Mouse (Mus musculus) testis, adult 2 months (tissue): ENCODE results near the gene Serinc3.

Experiments used
- CTCF ChIP-seq: fragments of 200-500 bp; IDR thresholded peaks from 2 replicates; pipeline ENCODE4 v1.5.1; 2012; ENCODE audit warnings: low read depth, mild to moderate bottlenecking, inconsistent platforms, low read length, moderate library complexity; ENCODE audit not compliant: control insufficient read depth, insufficient read depth, insufficient replicate concordance
- POLR2A ChIP-seq: fragments of 200-500 bp; IDR thresholded peaks from 2 replicates; pipeline ENCODE4 v1.6.1; 2012; ENCODE audit warnings: low read depth, mild to moderate bottlenecking, inconsistent platforms, low read length, moderate library complexity; ENCODE audit not compliant: control insufficient read depth

- TF ChIP-seq CTCF: no peak
- no peak for TF ChIP-seq POLR2A
These were observed 19.0 kb upstream of the Serinc3 start for GRCm38 (mm10) chr2:163663930-163664329.
